Mouse (Mus musculus) urinary bladder, postnatal 10 days (tissue): ENCODE measurements around the gene Myf5.

Experiments
- DNase-seq: peaks from one replicate; pipeline ENCODE4 v3.0.0; 2022; ENCODE audit warnings: low spot score

Myf5 gene

DNA sequence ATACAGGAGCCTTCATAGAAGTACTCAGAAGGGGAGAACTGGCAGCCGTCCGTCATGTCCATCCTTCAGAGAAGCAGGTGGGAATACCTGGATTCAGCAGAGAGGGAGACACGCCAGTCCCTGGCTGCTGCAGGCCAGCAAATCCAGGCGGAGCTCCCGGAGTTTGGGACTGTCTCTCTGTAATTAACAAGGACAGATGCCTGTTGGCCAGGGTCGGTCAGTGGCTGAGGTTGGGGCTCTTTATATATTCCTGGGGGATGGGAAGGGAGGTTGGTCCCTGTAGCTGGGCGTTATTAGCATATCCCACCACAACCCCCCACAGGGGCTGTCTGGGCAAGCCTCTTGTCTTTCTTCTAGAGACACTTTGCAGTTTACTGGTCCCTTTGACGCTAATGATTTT is at the start of gene Myf5:
Gene Myf5, minus strand, starts transcription at position 265 of the 400 bp plus-strand sequence.
- DNase-seq, result no peak

DNA sequence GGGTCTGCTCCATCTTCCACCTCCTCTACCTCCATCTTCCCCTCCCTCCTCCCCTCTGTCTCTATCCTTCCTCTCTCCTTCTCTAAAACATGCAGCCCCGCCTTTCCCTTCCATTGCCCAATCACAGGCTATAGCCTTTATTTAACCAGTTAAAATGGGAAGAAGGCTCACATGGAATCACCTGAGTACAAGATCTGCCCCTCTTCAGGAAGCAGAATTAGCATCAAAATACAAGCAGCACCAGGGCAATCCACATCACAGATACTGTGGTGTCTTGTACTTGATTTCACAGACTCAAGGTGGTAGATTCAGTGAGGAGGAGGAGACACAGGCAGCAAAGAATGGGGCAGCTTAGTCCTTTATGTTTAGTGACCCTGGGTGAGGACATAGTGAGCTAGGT is 42.8 kb upstream of the Myf5 start:
- no peak for DNase-seq

- DNase-seq, result no peak
Observed at GRCm38 (mm10) chr10:107519216-107519615, 33.3 kb upstream of the Myf5 start.

DNA sequence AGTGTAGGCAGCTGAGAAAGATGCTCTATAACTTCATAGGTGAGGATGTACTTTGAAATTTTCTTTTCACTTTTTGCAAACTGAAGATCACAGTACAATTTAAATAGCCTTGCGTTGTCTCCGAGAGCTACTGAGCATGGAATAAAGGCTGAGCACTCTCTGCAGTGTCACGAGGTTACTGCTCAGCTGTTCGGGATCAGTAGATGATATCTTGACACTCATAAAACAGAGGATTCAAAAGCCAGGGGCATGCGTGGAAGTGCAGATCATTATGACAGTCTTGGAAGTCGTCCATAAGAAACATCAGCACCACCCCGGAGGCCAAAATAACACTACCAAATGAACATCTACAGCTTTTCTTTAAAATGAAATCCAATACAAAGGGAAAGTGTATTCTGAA is 30.7 kb upstream of the Myf5 start:
- no peak for DNase-seq

- no peak for DNase-seq
Observed at GRCm38 (mm10) chr10:107514735-107515134, 28.8 kb upstream of the Myf5 start.

DNA sequence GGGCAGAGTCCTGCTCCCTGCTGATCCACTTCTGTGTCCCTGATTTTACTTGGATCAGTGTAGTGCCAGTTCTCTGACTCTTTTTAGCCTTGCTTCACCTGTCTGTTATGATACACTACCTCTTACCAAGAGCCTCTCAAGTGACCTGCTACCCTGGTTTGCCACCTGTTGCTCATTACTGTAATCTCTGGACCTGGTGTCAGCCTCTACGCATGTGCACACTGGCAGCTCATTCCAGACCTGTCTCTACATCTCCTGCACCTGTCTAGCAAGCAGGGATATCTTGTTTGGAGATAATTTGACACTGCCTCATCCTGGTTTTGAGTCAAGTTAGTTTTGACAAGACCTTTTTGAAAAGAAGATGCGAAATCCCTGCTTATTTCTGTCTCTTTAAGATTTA is 20.5 kb upstream of the Myf5 start:
- DNase-seq, result no peak

DNA sequence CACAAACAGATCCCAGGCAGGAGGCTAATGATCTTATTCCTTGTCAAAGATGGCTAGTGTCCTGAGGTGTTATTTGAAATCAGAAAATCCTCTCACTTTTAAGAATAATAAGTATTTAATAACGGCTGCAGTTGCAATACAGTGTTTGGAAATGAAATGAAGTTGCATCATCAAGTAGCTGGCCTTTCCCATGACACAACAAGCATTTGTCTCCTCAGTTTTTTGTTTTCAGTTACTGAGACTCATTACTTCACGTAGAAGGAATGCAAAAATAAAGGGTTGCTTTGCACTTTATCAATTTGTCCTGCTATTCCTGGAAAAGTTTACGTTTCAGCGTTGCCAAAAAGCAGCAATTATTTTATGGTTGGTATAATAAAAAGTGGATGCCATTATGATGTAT is 17.5 kb upstream of the Myf5 start:
- DNase-seq, result no peak

- no peak for DNase-seq
Observed at GRCm38 (mm10) chr10:107502193-107502592, 16.3 kb upstream of the Myf5 start.

DNA sequence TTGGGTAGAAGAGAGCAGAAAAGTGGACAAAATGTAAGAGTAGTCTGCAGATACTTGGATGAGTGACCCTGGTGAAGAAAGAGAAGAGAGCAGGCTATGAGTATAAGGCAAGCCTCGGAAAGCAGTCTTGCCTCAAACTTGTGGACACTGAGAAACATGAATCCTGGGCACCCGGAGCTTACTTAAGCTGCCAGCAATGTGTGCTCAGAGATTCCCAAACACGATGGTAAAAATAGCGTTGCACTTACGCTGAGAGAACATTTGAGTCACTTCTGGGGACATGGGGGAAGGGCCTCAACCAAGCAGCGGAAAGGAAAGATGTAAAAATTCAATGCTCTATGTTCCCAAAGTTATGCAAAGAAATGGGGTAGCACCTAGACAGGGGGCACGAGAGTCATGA is 13.7 kb upstream of the Myf5 start:
- no peak for DNase-seq

- DNase-seq, result no peak
Observed at GRCm38 (mm10) chr10:107496402-107496801, 10.5 kb upstream of the Myf5 start.

DNA sequence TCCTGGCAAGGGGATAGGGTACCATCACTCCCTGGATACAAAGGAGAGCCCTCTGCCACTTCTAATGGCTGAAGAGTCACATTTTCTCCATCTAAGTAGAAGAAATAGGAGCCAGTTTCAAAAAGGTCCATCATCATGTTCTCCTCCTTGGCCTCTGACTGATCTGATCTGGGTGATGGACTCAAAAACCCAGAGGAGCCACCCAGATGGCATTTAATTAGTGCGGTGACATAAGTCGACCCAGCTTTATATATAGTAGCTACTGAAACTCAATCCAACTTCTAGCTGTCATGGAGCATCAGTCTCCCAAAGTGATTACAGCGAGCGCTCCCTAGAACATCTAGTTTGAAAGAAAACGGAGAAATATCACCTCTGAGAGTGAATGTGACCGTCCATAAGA is 8.6 kb upstream of the Myf5 start, which contains the start of gene Myf6:
Gene Myf6, minus strand, starts transcription at position 170 of the 400 bp plus-strand sequence.
- no peak for DNase-seq

DNA sequence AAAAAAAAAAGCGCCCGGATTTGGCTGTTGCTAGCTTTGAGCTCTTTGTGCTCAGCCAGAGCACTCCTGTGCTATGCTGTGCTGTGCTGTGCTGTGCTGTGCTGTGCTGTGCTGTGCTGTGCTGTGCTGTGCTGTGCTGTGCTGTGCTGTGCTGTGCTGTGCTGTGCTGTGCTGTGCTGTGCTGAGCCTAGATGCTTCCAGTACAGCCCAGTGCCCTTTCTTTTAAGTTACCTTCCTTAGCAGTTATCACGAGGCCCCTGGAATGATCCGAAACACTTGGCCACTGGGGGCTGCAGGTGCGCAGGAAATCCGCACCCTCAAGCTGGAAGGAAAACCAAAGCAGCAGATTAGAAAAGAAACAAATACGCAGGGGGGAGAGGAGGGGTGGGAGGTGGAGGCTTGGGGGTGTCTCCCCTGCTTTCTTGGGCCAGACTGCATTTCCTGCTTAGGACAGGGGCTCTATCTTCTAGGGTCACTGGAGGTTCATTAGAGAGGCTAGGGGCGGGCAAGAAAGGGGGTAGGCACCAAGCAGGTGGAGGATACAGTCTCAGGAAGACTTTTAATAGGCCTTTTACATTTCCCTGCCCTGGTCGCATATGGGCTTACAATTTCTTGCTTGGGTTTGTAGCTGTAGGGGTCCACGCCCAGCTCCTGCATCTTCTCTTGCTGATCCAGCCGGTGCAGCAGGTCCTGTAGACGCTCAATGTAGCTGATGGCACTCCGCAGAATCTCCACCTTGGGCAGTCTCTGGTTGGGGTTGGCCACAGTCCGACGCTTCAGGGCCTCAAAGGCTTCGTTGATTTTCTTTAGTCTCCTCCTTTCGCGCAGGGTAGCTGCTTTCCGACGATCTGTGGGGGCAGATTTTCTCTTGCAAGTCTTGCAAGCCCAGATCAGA is 7.9 kb upstream of the Myf5 start:
- no peak for DNase-seq

GRCm38 (mm10) chr10:107492867-107493579 is 7.1 kb upstream of the Myf5 start:
- DNase-seq, result no peak

DNA sequence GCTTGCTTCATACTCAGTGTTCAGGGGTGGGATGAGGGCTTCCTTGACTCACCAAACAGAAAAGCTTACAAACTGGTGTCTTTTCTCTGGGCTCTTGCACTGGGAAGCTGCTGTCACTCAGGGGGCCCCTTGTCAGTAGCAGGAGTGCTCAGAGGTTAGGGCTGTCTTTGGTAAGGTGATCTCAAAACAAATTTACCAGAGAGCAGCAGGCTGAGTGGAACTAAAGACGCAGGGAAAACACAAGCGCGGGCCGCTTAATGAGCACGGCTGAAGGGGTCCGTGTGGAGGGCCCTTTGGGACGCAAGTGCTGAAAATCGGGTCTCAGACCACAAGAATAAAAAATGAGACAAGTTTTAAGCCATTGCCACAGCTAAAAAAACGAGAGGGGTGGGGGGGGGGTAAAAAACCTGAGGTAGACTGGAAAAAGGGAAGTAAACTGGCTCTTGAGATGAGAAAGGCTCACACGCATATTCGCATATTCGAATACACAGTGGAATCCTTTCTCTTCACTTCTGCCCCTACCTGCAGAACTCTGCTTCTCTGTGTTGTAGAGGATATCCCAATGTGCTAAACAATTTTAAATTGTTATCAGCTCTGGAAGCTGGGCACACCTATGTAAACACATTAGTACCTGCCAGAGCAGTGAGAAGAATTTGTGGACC is 2.9 kb upstream of the Myf5 start:
- no peak for DNase-seq

- no peak for DNase-seq
Observed at GRCm38 (mm10) chr10:107486770-107487169, 836 bp upstream of the Myf5 start.

GRCm38 (mm10) chr10:107484050-107484449 is 1.9 kb downstream of the Myf5 start:
- no peak for DNase-seq

DNA sequence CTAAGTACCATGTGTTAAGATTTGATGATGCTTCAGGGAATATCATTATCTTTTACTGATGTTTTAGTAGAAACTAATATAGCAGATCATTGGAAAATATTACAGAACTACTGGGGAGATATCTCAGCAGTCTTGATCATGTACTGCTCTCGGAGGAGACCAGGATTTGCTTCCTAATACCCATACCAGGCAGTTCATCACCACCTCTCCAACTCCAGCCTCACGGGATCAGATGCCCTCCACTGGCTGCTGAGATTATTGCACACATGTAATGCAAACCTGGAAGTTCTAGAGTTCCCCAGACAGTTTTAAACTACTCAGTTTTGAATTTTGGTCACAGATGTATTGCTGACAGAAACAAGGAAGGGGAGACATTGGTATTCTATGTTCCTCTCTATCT is 12.4 kb downstream of the Myf5 start:
- DNase-seq, result no peak

DNA sequence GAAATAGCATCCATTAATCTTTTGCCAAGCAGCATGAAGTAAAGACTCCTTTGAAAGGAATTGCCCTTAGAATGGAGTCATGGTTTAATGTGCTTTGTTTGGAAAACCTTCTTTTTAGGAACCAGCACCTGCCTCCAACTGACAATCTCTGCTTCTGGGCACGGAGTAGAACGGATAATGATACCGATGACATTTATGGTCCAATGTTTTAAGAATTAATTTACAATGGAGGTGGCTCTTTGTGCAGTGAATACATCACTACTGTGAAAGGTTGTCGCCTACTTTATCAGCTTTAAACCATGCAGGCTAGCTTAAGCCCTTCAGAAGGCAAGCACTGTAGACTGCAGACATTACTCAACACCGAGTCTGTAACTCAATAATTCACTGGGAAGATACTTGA is 14.2 kb downstream of the Myf5 start:
- no peak for DNase-seq

DNA sequence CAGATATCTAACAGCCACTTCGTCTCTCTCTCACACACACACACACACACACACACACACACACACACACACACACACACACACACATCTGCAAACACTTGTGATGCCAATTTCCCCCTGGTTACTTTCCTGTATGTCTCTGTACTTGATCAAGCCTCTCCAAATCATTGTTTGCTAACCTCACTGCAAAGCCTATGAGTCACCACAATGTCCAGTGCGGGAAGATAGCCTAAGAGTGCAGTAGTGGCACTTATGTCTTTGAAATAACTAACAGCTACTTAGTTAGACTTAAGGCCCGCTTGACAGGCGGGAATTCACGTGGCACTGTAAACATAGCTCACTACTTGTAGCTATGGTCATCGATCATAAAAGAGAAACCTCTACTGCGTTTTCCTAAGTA is 18.1 kb downstream of the Myf5 start:
- DNase-seq, result no peak

DNA sequence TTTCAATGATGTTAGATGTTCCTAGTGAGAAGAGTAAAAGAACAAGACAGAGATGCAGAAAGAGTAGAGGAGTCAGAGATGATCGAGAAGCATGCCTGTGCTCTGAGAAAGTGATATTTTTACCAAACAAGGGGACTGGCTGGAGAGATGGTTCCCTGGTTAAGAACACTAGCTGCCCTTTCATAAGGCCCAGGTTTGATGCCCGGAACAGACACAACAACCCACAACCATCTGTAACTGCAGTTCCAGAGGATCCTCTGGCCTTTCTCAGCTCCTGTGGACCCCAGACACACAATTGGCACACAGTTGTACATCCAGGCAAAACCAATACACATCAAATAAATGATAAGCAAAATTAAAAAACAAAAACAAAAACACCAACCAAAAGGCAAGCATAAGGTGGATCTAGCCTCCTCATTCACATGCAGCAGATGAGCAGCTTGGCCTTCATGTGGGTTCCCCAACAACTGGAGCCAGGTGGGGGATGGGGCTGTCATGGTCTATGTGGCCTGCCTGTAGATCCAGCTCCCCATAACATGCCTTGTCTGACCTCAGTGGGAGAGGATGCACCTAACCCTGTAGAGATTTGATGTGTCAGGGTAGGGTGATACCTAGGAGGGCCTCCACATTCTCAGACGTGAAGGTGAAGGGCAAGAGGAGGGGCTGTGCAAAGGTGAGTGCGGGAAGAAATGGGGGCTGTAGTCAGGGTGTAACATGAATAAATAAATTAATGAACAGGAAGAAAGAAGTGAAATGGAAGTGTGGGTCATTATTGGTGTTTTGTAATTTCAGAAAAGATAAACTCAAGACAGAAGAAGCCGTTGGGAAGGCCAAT is 36.2 kb downstream of the Myf5 start:
- DNase-seq, result no peak

DNA sequence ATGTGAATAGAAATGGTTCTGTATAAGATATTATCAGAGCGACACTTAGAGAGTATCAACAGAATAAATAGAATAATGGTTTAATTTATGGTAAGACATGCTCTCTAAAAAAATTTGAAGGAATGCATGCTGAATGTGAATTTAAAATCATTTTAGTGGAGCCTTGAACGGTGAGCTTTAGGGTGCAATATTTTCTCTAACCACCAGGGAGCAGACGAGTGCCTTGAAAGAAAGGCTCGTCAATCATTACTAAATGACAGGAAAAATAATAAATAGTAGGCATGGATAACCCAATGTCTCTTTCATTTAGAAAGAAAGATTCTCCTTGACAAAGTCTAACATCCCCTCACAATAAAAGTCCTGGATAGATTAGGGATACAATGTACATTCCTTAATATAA is 43.2 kb downstream of the Myf5 start:
- DNase-seq, result no peak

DNA sequence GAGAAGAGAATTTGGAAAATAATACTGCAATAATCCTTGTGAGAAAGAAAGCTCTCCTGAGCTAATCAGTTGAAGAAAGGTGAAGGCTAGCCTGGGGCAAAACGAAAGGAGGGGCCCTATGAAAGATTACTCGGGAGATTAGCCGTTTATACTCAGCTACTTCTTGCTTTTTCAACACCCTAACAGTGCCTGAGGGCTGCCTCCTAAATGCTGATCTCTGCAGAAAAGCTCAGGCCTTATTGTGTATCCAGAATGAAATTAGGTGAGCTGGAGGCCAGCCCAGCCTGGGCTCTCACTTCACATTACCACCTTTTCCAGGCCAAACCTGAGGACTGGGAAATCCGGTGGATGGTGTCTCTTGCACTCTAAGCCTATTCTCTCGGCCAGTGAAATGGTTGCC is 49.0 kb downstream of the Myf5 start:
- DNase-seq, result no peak
